Mouse (Mus musculus) C2C12 (cell line): Measurements from ENCODE around the gene Engase. TPM values are rescaled to one million over a fixed set of nuclear protein-coding genes. Genes with fewer than 3 reads are reported as not detected.

Experiments used
- H3K27me3 ChIP-seq: one replicate; pipeline ENCODE4 v1.6.1; 2011; ENCODE audit not compliant: control insufficient read depth, insufficient read depth, insufficient read length
- H3K36me3 ChIP-seq: one replicate; pipeline ENCODE4 v1.6.1; 2011; ENCODE audit not compliant: control insufficient read depth, insufficient read depth
- H3K4me3 ChIP-seq: one replicate; pipeline ENCODE4 v1.5.1; 2011; ENCODE audit warnings: mild to moderate bottlenecking, control low read depth; ENCODE audit not compliant: poor library complexity, insufficient read depth, severe bottlenecking
- H3K79me2 ChIP-seq: one replicate; pipeline ENCODE4 v1.6.1; 2011; ENCODE audit not compliant: control insufficient read depth, insufficient read depth
- H3K79me3 ChIP-seq: one replicate; pipeline ENCODE4 v1.6.1; 2011; ENCODE audit warnings: low read depth, control low read depth
- H3ac ChIP-seq: one replicate; pipeline ENCODE3; 2011; ENCODE audit warnings: low read depth; ENCODE audit not compliant: control insufficient read depth, insufficient read length
- CEBPB ChIP-seq: IDR thresholded peaks from one replicate; pipeline ENCODE4 v1.6.1; 2011; ENCODE audit warnings: low read depth, mild to moderate bottlenecking, control low read depth, moderate library complexity
- CTCF ChIP-seq: IDR thresholded peaks from one replicate; pipeline ENCODE4 v1.5.1; 2011; ENCODE audit not compliant: control insufficient read depth, insufficient read depth, insufficient read length
- FOSL1 ChIP-seq: IDR thresholded peaks from one replicate; pipeline ENCODE4 v1.8.0; 2011; ENCODE audit warnings: mild to moderate bottlenecking, low read length; ENCODE audit not compliant: poor library complexity, insufficient read depth, severe bottlenecking
- MAX ChIP-seq: IDR thresholded peaks from one replicate; pipeline ENCODE4 v1.6.1; 2011; ENCODE audit warnings: mild to moderate bottlenecking, control low read depth
- MYOD1 ChIP-seq: IDR thresholded peaks from one replicate; pipeline ENCODE4 v1.6.1; 2011; ENCODE audit warnings: low read depth; ENCODE audit not compliant: control insufficient read depth, insufficient read length
- MYOG ChIP-seq: IDR thresholded peaks from one replicate; pipeline ENCODE4 v1.6.1; 2011; ENCODE audit not compliant: control insufficient read depth, insufficient read length; ENCODE audit errors: extremely low read depth
- USF1 ChIP-seq: IDR thresholded peaks from one replicate; pipeline ENCODE4 v1.6.1; 2011; ENCODE audit warnings: low read depth, mild to moderate bottlenecking, control low read depth, moderate library complexity
- polyA plus RNA-seq: library from polyadenylated mRNA; unstranded; fragments of >200 nt; fragmentation: generic; extraction: Trizol; gene quantifications from one replicate; pipeline ENCODE4 v1.2.1, GENCODE M21; 2012; ENCODE audit warnings: missing spikeins

The Engase gene
- polyA plus RNA-seq, 1 experiment: 2.1 TPM

- H3K36me3 ChIP-seq: no peaks in the 10 kb centered on the region
- no peaks in the 10 kb centered on the region for H3K79me2 ChIP-seq
- no peaks in the 10 kb centered on the region for H3K79me3 ChIP-seq
- TF ChIP-seq FOSL1 (peak; percentile 50), MYOD1 (no peak)
- H3ac ChIP-seq: no peak overlapping the region
- H3K27me3 ChIP-seq: no peaks in the 10 kb centered on the region
- H3K4me3 ChIP-seq: no peak overlapping the region
Measured at GRCm38 (mm10) chr11:118430291-118430885, 46.2 kb upstream of the Engase start.

- Histone ChIP-seq H3ac (no peak overlapping the region), H3K36me3 (no peaks in the 10 kb centered on the region)
Measured at GRCm38 (mm10) chr11:118431100-118431948, 45.3 kb upstream of the Engase start.

GRCm38 (mm10) chr11:118433398-118433868 is 43.2 kb upstream of the Engase start:
- peak; percentile 17 for TF ChIP-seq FOSL1
- TF ChIP-seq USF1: no peak
- TF ChIP-seq MYOD1: peak; percentile 88
- H3ac ChIP-seq: peak overlapping the region; percentile 37
- H3K79me2 ChIP-seq: no peaks in the 10 kb centered on the region
- H3K79me3 ChIP-seq: no peaks in the 10 kb centered on the region
- no peaks in the 10 kb centered on the region for H3K36me3 ChIP-seq
- no peak overlapping the region for H3K4me3 ChIP-seq
- H3K27me3 ChIP-seq: no peaks in the 10 kb centered on the region

More at GRCm38 (mm10) chr11:118431100-118431948, 45.3 kb upstream of the Engase start:
- Histone ChIP-seq H3K27me3 (no peaks in the 10 kb centered on the region), H3K79me3 (no peaks in the 10 kb centered on the region), H3K4me3 (no peak overlapping the region), H3K79me2 (no peaks in the 10 kb centered on the region)
- TF ChIP-seq MAX (no peak), FOSL1 (no peak), MYOD1 (no peak), MYOG (no peak), CEBPB (no peak), CTCF (no peak), USF1 (no peak)

- H3ac ChIP-seq: no peak overlapping the region
- no peaks in the 10 kb centered on the region for H3K27me3 ChIP-seq
- no peaks in the 10 kb centered on the region for H3K36me3 ChIP-seq
- no peaks in the 10 kb centered on the region for H3K79me2 ChIP-seq
- TF ChIP-seq MAX: no peak
- TF ChIP-seq MYOD1: no peak
- no peak for TF ChIP-seq CTCF
- TF ChIP-seq MYOG: no peak
- no peak for TF ChIP-seq CEBPB
- no peak for TF ChIP-seq FOSL1
- no peak for TF ChIP-seq USF1
- H3K79me3 ChIP-seq: no peaks in the 10 kb centered on the region
- no peak overlapping the region for H3K4me3 ChIP-seq
Measured at GRCm38 (mm10) chr11:118434093-118434492, 42.5 kb upstream of the Engase start.

GRCm38 (mm10) chr11:118436471-118436935 is 40.1 kb upstream of the Engase start:
- no peaks in the 10 kb centered on the region for H3K79me2 ChIP-seq
- no peak for TF ChIP-seq MYOD1
- TF ChIP-seq MYOG: no peak
- TF ChIP-seq USF1: no peak
- TF ChIP-seq MAX: no peak
- TF ChIP-seq CEBPB: no peak
- no peak for TF ChIP-seq FOSL1
- TF ChIP-seq CTCF: no peak
- H3K79me3 ChIP-seq: no peaks in the 10 kb centered on the region
- H3K36me3 ChIP-seq: no peaks in the 10 kb centered on the region
- H3ac ChIP-seq: no peak overlapping the region
- H3K27me3 ChIP-seq: no peaks in the 10 kb centered on the region
- no peak overlapping the region for H3K4me3 ChIP-seq

- Histone ChIP-seq H3K27me3 (peaks cover 4% of the 10 kb centered on the region), H3ac (peak overlapping the region; percentile 37), H3K79me2 (no peaks in the 10 kb centered on the region), H3K4me3 (no peak overlapping the region), H3K36me3 (no peaks in the 10 kb centered on the region), H3K79me3 (no peaks in the 10 kb centered on the region)
- TF ChIP-seq MAX (no peak), CEBPB (peak; percentile 87), MYOD1 (peak; percentile 62)
Measured at GRCm38 (mm10) chr11:118438665-118439414, 37.8 kb upstream of the Engase start.
